Mouse (Mus musculus): ENCODE results near the gene Ssb. TPM values are rescaled to one million over a fixed set of nuclear protein-coding genes. Genes with fewer than 3 reads are reported as not detected.
"Not testable (repeated sequence)": the region's sequence is repeated elsewhere in the genome, so short reads cannot be mapped to it uniquely, and the experiment has no call there.

Ssb gene
- total RNA-seq, 2 experiments from 2014 or later = 279 to 479 TPM

DNA sequence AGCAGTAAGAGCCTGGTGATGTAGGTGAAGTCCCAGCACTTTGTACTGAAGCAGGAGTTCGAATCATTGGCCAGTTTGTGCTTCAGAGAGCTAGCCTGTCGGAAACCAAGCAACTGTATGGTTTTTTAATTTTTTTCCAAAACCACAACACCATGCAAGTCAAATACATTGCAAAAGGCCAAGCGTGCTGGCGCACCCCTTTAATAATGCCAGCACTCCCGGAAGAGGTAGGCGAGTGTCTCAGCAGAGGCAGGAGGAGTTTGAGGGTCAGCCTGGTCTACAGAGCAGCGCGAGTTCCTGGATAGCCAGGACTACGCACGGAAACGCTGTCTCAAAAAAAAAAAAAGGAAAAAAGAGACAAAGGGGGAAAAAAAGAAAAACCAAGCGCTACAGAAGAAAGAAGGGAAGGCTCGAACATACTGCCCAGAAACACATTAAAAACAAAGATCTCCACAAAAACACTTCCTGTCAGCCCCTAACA, 350 bp upstream of the Ssb start:
- ATAC-seq (replicated peaks; ENCODE audit: poor library complexity, severe bottlenecking) = peak; percentile 81

DNA sequence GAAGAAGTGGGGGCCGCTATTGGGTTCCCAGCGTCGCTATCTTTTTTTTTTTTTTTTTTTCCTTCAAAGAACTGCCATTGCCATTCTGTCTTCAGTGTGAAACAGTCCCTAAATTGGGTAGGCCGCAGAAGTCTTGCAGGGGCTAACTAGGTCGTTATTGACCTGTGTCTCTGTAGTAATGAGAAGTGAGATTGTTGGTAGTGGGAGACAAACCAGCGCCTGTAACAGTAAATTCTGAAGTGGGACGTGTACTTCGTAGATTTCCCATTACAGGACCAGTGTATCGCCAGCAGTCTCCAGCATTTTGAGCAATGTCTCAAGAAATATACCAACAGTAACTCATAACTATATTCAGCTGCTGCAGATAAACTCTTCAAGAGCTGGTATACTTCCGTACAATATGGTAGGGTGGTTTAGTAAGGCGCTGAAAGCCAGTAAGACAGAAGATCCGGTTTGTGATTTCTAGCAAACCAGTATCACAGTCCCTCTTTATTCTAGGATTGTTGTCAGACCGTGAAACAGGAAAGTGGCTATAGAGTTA, 825 bp downstream of the Ssb start:
- no peak for ATAC-seq (replicated peaks; ENCODE audit: poor library complexity, severe bottlenecking)

DNA sequence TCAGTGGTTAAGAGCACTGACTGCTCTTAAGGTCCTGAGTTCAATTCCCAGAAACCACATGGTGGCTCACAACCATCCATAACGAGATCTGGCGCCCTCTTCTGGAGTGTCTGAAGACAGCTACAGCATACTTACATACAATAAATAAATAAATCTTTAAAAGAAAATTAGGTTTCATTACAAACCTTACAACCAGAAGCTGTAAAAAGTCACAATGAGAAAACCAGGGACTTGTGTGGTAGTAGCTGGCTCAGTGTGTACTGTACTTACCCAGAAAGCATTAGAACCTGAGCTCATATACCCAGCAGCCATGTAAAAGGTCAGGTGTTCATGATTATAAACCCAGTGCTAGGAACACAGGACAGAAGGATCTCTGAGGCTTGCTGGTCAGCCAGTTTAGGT, 22.6 kb downstream of the Ssb start:
- ATAC-seq (replicated peaks; ENCODE audit: poor library complexity, severe bottlenecking) = no peak

DNA sequence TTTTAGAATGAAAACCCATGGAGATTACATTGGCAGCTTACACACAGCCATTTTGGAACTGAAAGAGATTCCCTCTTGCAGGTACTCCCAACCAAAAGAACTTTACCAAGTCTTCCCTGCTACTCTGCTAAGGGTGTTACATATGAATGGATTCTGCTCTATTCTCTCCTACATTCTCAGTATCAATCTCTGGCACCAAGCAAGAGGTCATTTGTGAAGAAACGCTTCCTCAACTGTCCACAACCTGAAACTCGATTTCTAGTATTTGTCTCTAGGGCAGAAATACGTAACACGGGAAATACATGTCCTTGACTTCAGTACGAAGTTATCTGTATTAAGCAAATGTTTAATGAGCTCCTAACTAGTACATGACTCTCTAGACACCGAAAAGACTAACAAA, 23.2 kb downstream of the Ssb start:
- ATAC-seq (replicated peaks; ENCODE audit: poor library complexity, severe bottlenecking) = no peak

DNA sequence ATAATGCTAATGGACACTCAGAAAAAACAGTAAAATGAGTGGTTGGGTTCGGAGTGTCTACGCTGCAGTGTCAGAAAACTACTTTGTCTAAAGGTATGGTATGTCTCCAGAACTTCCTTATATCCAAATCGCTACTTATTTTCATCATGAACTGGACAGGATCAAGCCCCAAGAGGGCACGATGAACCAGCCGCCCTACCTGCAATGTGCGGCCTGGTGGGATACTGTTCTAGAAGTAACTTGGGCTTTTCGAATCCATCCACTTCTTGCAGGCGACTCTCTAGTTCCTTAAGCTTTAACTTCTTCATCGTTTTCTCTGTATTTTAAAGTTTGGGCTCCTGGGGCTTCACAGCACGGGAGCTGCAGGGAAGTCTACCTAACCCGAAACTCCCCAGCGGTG, 23.7 kb downstream of the Ssb start:
- peak; percentile 21; the same call in 1 of the 2 replicates for ATAC-seq (replicated peaks; ENCODE audit: poor library complexity, severe bottlenecking)

DNA sequence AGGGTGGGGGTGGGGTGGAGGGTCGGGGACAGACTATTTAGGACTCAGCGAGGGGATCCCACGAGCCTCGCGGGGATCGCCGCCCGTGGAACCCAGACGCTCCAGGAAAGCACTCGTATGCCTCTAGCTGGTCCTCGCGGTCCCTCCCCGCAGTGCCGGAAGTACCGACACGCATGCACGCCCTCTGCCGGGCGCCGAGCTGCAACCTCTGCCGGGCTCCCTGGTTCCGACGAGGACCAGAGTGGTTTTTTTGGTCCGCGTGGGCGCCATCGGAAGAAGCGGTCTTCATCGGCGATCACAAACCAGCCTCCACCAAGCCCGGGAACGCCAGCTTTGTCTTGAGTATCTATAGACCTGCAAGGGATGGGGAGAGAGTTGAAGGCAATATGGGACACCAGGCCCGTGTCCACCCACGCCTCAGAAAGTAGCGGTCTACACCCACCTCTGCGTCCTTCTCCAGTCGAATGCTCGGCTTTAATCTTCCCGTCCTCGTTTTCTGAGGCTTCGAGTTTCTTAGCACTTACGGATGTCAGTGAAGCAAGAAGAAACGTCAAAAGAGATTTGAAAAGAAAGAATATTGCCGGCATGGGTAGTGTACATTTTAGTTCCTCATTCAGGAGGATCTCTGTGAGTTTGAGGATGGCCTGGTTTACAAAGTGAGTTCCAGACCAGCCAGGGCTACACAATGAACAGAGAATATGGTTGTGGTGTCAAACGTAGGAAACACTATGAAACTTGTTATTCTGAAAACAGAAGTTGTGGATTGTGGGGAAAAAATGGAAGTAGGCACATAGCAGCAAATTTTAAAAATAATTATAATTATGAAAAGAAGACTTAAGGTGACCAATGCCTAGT, 24.3 kb downstream of the Ssb start, which contains the start of gene Mettl5:
Mettl5 (minus strand) TSS at position 165 of the 855 bp plus-strand sequence.
- peak; percentile 99 for ATAC-seq (replicated peaks; ENCODE audit: poor library complexity, severe bottlenecking)

DNA sequence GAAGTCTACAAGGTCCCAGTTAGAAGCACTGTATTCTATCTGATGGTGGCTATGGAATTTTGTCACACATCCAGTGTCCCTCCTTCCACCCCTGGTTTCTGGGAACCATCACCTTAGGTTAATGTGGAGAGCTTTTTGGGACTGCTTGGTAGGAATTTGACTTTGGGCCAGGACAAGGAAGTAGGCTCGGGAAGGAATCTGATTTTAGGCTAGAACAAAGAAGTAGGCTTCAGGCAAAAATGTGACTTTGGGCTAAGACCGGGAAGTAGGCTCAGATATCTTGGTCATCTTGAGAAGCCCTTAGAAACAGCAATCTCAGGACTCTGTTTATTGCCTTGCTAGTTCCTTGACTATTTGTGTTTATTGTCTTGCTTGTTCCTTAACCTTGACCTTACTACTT, 27.6 kb downstream of the Ssb start:
- ATAC-seq (replicated peaks; ENCODE audit: poor library complexity, severe bottlenecking) = no peak

DNA sequence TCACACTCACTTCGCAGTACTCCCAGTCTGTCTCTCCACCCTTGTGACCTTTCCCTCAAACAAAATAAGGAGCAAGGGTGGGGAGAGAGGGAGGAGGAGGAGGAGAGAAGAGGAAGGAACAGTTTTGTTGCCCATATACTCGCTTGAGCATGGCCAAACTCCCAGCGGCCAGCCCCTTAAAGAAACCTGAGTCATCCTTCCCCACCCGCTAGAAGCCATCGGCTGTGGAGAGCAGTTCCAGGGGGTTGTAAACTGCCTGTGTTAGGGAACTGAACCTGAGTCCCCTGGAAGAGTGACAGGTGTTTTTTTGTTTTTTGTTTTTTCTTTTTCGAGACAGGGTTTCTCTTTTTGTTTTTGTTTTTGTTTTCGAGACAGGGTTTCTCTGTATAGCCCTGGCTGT, 29.5 kb downstream of the Ssb start:
- ATAC-seq (replicated peaks; ENCODE audit: poor library complexity, severe bottlenecking) = peak; percentile 87

DNA sequence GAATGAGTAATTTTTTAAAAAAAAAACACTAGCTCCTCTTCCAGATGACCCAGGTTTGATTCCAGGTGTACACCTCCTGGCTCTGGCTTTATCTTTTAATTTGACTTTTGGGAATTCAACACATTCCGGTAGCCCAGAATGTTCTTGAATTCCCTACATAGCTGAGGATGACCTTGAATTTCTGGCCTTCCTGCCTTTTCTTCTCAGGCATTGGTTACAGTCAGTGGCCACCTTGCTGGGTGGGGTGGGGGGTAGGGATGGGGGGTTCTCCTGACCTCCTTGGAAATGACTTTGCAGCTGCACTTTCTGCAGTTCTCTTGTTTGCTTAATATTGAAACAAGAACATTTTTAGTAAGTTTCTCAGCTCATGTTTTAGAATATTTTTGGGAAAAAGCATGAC, 31.8 kb downstream of the Ssb start:
- ATAC-seq (replicated peaks; ENCODE audit: poor library complexity, severe bottlenecking) = no peak

DNA sequence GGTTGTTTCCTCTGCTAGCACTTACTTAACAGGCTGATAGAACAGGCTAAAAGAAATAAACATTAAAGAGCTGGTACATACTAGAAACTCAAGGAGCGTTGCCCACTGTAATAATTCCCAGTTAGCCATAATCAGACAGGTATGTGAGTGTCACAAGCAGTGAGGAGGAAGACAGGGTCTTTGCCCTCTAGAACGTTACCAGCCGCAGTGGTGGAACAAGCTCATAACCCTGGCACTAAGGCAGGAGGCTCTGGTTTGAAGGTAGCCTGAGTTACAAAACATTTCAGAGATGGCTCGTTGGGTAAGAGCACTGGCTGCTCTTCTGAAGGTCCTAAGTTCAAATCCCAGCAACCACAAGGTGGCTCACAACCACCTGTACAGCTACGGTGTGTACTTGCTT, 32.5 kb downstream of the Ssb start:
- no peak for ATAC-seq (replicated peaks; ENCODE audit: poor library complexity, severe bottlenecking)

DNA sequence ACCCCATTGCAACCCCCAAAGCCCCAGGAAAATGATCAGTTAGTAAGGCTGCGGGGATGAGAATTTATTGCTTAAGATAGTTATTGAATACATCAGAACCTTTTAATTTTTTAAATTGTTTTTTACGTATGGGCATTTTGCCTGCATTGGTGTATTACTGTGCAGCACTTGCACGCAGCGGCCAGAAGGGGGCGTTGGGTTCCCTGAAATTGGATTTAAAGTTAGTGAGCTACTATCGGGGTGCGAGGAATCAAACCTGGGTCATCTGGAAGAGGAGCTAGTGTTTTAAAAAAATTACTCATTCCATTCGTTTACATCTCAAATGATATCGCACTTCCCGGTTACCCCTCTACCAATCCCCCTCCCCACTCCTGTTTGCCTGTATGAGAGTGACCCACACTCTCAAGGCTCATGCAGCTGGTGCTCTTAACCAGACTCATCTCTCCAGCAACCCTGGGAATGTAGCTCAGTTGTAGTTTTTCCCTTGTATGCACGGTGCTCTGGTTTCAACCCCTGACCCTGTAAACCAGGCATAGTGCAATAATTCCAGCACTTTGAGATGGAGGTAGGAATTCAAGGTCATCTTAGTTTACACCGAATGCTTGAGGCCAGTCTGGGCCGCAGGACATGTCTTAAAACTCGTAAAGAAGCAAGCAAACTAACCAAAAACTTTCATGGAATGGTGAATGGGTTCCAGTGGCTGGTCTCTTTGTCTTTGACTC, 34.3 kb downstream of the Ssb start:
- ATAC-seq (replicated peaks; ENCODE audit: poor library complexity, severe bottlenecking) = no peak

DNA sequence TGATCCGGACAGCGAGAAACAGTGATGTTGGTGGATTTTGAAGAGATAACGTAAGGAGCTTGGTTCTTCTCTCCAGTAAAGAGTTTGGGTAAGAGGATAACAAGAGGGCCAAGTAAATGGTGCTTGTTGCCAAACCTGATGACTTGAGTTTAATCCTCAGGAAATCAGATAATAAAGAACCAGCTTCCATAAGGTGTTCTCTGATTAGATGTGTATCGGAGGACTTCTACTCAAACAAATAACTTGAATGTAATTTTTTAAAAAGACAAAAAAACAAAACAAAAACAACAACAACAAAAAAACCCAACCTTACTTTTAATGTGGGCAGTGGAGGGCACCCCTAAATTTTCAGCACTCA, 34.8 kb downstream of the Ssb start:
- ATAC-seq (replicated peaks; ENCODE audit: poor library complexity, severe bottlenecking) = no peak

DNA sequence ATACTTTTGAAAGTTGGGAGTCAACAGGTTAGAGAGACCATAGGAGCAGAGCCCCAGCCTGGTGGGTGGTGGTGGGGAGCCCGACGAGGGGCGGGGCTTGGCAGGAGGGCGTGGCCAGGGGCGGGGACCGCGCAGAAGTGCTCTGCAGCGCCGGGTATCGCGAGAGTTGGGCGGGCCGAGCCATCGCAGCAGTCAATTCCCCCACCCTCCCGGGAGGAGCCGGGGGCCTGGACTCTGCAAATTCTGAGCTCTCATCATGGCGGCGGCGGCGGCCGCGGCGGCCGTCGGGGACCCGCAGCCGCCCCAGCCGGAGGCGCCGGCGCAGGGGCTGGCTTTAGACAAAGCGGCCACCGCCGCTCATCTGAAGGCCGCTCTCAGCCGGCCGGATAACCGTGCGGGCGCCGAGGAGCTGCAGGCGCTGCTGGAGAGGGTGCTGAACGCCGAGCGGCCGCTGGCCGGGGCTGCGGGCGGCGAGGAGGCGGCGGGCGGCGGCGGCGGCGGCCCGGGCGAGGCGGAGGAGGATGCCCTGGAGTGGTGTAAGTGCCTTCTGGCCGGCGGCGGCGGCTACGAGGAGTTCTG, 35.8 kb downstream of the Ssb start, which contains the start of gene Ubr3:
Ubr3 (plus strand) TSS at position 208 of the 579 bp plus-strand sequence.
- ATAC-seq (replicated peaks; ENCODE audit: poor library complexity, severe bottlenecking) = peak; percentile 94

DNA sequence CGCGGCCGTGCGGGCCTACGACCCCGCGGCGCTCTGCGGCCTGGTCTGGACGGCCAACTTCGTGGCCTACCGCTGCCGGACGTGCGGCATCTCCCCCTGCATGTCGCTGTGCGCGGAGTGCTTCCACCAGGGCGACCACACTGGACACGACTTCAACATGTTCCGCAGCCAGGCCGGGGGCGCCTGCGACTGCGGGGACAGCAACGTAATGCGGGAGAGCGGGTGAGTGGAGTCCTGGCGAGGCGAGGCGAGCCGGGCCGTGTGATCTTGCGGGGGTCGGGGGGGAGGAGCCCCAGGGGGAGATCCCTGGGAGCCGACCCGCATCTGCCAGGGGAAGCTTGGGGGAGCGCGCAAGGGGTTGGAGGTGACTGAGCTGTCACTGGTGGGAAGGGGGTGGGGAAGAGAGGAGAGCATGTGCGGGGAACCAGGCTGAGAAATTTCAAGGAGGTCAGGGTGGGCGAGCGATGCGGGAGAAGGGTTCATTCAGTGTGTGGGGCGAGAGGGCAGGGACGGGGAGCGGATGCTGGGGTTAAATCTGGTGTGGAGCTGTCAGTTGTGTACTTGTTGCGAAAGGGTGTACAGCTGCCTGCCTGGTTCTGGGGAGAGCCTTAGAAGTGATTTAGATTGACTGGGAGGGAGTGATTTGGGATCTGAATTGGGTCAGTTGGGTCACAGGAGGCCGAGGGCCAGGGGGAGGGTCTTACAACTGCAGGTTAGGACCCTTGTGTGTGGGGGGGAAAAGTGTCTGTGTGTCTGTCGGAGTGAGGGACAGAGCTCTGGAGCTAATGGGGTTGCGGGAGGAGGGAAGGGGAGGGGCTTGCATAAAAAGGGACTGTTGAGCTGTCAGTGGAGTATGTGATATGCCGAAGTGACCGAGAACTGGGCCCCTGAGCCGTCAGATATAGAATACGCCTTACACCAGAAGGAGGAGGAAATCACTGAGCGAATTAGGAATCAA, 36.5 kb downstream of the Ssb start:
- peak; percentile 69 for ATAC-seq (replicated peaks; ENCODE audit: poor library complexity, severe bottlenecking)

DNA sequence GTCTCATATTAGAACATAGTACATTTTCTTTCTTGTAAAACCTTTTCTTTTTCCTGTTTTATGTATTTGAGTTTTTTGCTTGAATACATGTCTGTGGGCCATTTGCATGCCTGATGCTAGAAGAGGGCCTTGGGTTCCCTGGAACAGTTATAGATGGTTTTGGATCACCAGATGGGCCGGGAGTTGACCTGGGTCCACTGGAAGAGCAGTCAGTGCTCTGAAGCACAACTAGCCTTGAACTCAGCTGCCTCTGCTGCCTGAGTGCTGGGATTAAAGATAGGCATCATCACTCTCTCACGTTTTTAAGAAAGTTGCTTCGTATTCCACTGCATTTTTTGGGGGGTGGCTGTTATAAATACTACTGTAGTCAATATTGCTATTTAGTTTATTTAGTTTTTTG, 42.2 kb downstream of the Ssb start:
- ATAC-seq (replicated peaks; ENCODE audit: poor library complexity, severe bottlenecking) = no peak

DNA sequence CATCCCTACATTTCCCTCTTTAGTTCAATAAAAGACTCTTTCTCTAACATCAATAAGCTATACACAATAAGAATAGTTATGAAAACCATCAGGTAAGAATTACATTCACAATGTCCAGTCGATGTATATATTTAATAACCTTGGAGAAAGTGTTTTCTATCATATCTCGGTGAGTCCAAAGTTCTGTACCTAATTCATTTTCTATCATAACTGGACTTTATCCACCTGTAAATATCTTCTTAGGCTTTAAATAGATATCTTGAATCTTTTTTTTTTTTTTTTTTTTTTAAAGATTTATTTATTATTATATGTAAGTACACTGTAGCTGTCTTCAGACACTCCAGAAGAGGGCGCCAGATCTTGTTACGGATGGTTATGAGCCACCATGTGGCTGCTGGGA, 46.0 kb downstream of the Ssb start:
- not testable (repeated sequence) for ATAC-seq (replicated peaks; ENCODE audit: poor library complexity, severe bottlenecking)

DNA sequence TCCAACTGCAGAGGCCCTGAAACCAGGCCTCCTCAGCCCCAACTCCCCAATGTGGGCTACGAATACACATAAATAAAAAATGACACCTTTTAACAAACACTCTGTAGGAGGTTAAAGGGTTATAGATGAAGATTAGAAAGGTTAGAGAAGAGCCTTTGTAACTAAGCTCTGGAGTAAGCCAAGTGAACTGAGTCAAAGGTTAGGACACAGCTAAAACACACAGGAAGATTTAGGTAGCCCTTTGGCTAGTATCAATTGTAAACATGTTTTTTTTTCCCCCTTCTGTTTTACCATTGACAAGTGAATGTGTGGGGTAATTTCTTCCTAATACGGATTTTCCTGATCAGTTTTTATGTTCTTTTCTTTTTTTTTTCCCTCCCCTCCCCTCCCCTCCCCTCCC, 51.4 kb downstream of the Ssb start:
- no peak for ATAC-seq (replicated peaks; ENCODE audit: poor library complexity, severe bottlenecking)

DNA sequence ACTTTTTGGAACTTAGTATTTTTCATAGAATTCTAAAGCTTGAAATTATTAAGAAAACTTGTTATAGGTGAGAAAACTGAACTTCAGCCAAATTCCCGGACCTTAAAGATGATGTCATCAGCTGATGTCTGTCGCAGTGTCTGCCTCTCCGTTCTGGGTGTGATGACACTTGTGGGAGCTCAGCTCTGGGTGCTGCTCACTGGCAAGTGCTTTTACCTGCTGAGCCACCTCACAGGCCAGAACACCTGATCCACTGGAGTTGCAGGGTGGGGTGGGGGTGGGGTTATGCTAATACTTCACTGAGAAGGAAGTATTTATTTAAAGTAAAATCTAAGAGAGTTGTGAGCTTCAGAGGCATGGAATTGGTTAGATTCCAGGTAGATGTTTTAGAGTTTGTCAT, 55.9 kb downstream of the Ssb start:
- ATAC-seq (replicated peaks; ENCODE audit: poor library complexity, severe bottlenecking) = no peak
